Mouse (Mus musculus): ENCODE results near the gene Grm5. TPM values are rescaled to one million over a fixed set of nuclear protein-coding genes. Genes with fewer than 3 reads are reported as not detected.

The Grm5 gene
- polyA plus RNA-seq (2014; fragmentation: Nextera tagmentation; extraction: Ambion mirVana), result 84.4 and 134 TPM in 2 replicates

- H3K4me3 ChIP-seq (ENCODE audit: low read depth, low read length), result peak within 1 kb of the TSS; percentile 46
- whole genome bisulfite sequencing, result 15% methylated on average over 2 of the region's 2 CpGs
- H3K9me3 ChIP-seq (ENCODE audit: control insufficient read depth, low read length), result no peaks in the 10 kb centered on the region
- no peaks in the 10 kb centered on the region for H3K27me3 ChIP-seq (ENCODE audit: control insufficient read depth, insufficient read depth, low read length)
- peak within 1 kb of the TSS; percentile 60 for H3K9ac ChIP-seq (replicated peaks; ENCODE audit: low read depth, low read length)
- H3K4me1 ChIP-seq (ENCODE audit: control insufficient read depth, insufficient read depth, low read length), result no peaks in the 10 kb centered on the region
- H3K36me3 ChIP-seq (ENCODE audit: control insufficient read depth, insufficient read depth, low read length), result no peaks in the 10 kb centered on the region
- peak within 1 kb of the TSS; percentile 63 for H3K4me2 ChIP-seq (ENCODE audit: low read depth, low read length)
- peak; percentile 12; the same call in 1 of the 2 replicates for ATAC-seq (ENCODE audit: low read depth)
- peak within 1 kb of the TSS; percentile 75 for H3K27ac ChIP-seq (ENCODE audit: low read depth, low read length)
These were observed at the start of gene Grm5 for GRCm38 (mm10) chr7:87583868-87584267. Gene Grm5, plus strand, starts transcription at chr7:87584168.

- H3K4me1 ChIP-seq (ENCODE audit: control insufficient read depth, insufficient read depth, low read length), result no peaks in the 10 kb centered on the region
- no peaks in the 10 kb centered on the region for H3K27me3 ChIP-seq (ENCODE audit: control insufficient read depth, insufficient read depth, low read length)
- no peaks in the 10 kb centered on the region for H3K36me3 ChIP-seq (ENCODE audit: control insufficient read depth, insufficient read depth, low read length)
- no peak overlapping the region for H3K27ac ChIP-seq (ENCODE audit: low read depth, low read length)
- no peak overlapping the region for H3K4me3 ChIP-seq (ENCODE audit: low read depth, low read length)
- no peak overlapping the region for H3K4me2 ChIP-seq (ENCODE audit: low read depth, low read length)
- ATAC-seq (ENCODE audit: low read depth), result no peak
- no peaks in the 10 kb centered on the region for H3K9me3 ChIP-seq (ENCODE audit: control insufficient read depth, low read length)
- no peak overlapping the region for H3K9ac ChIP-seq (replicated peaks; ENCODE audit: low read depth, low read length)
These were observed 44.9 kb upstream of the Grm5 start for GRCm38 (mm10) chr7:87539031-87539430.

GRCm38 (mm10) chr7:87565300-87565699 is 18.7 kb upstream of the Grm5 start:
- Histone ChIP-seq H3K4me3 (ENCODE audit: low read depth, low read length) (no peak overlapping the region), H3K27ac (ENCODE audit: low read depth, low read length) (no peak overlapping the region), H3K9me3 (ENCODE audit: control insufficient read depth, low read length) (no peaks in the 10 kb centered on the region), H3K27me3 (ENCODE audit: control insufficient read depth, insufficient read depth, low read length) (no peaks in the 10 kb centered on the region), H3K4me1 (ENCODE audit: control insufficient read depth, insufficient read depth, low read length) (no peaks in the 10 kb centered on the region), H3K36me3 (ENCODE audit: control insufficient read depth, insufficient read depth, low read length) (no peaks in the 10 kb centered on the region), H3K9ac (replicated peaks; ENCODE audit: low read depth, low read length) (no peak overlapping the region), H3K4me2 (ENCODE audit: low read depth, low read length) (no peak overlapping the region)
- ATAC-seq (ENCODE audit: low read depth), result no peak
- WGBS, result 39% methylated on average over 1 of the region's 1 CpGs

GRCm38 (mm10) chr7:87566476-87566875 is 17.5 kb upstream of the Grm5 start:
- H3K27ac ChIP-seq (ENCODE audit: low read depth, low read length), result no peak overlapping the region

GRCm38 (mm10) chr7:87584281-87584701 is 323 bp downstream of the Grm5 start:
- peak overlapping the region; percentile 60 for H3K9ac ChIP-seq (replicated peaks; ENCODE audit: low read depth, low read length)
- no peaks in the 10 kb centered on the region for H3K4me1 ChIP-seq (ENCODE audit: control insufficient read depth, insufficient read depth, low read length)
- peak overlapping the region; percentile 46 for H3K4me3 ChIP-seq (ENCODE audit: low read depth, low read length)
- H3K36me3 ChIP-seq (ENCODE audit: control insufficient read depth, insufficient read depth, low read length), result no peaks in the 10 kb centered on the region
- peak; percentile 96 for ATAC-seq (ENCODE audit: low read depth)
- H3K4me2 ChIP-seq (ENCODE audit: low read depth, low read length), result peak overlapping the region; percentile 63
- no peaks in the 10 kb centered on the region for H3K9me3 ChIP-seq (ENCODE audit: control insufficient read depth, low read length)
- WGBS, result under 1% methylated on average over 28 of the region's 28 CpGs
- peak overlapping the region; percentile 75 for H3K27ac ChIP-seq (ENCODE audit: low read depth, low read length)
- no peaks in the 10 kb centered on the region for H3K27me3 ChIP-seq (ENCODE audit: control insufficient read depth, insufficient read depth, low read length)

More at GRCm38 (mm10) chr7:87566476-87566875, 17.5 kb upstream of the Grm5 start:
- H3K4me2 ChIP-seq (ENCODE audit: low read depth, low read length), result no peak overlapping the region
- H3K9ac ChIP-seq (replicated peaks; ENCODE audit: low read depth, low read length), result no peak overlapping the region
- H3K9me3 ChIP-seq (ENCODE audit: control insufficient read depth, low read length), result no peaks in the 10 kb centered on the region
- no peak overlapping the region for H3K4me3 ChIP-seq (ENCODE audit: low read depth, low read length)
- no peaks in the 10 kb centered on the region for H3K4me1 ChIP-seq (ENCODE audit: control insufficient read depth, insufficient read depth, low read length)
- no peaks in the 10 kb centered on the region for H3K27me3 ChIP-seq (ENCODE audit: control insufficient read depth, insufficient read depth, low read length)
- no peaks in the 10 kb centered on the region for H3K36me3 ChIP-seq (ENCODE audit: control insufficient read depth, insufficient read depth, low read length)
- ATAC-seq (ENCODE audit: low read depth), result no peak

GRCm38 (mm10) chr7:87586271-87586937 is 2.4 kb downstream of the Grm5 start:
- 17% methylated on average over 10 of the region's 10 CpGs for WGBS
- Histone ChIP-seq H3K9me3 (ENCODE audit: control insufficient read depth, low read length) (no peaks in the 10 kb centered on the region), H3K36me3 (ENCODE audit: control insufficient read depth, insufficient read depth, low read length) (no peaks in the 10 kb centered on the region), H3K27me3 (ENCODE audit: control insufficient read depth, insufficient read depth, low read length) (no peaks in the 10 kb centered on the region), H3K27ac (ENCODE audit: low read depth, low read length) (0 out of 2 replicates have a peak overlapping the region, but pooled peaks have one; percentile 34), H3K9ac (replicated peaks; ENCODE audit: low read depth, low read length) (peak overlapping the region; percentile 41; the same call in 1 of the 2 replicates), H3K4me1 (ENCODE audit: control insufficient read depth, insufficient read depth, low read length) (no peaks in the 10 kb centered on the region), H3K4me3 (ENCODE audit: low read depth, low read length) (peak overlapping the region; percentile 46), H3K4me2 (ENCODE audit: low read depth, low read length) (peak overlapping the region; percentile 63)
- peak; percentile 38; the same call in 1 of the 2 replicates for ATAC-seq (ENCODE audit: low read depth)

- WGBS, result 40% methylated on average over 1 of the region's 1 CpGs
- no peak overlapping the region for H3K27ac ChIP-seq (ENCODE audit: low read depth, low read length)
- H3K4me3 ChIP-seq (ENCODE audit: low read depth, low read length), result peak overlapping the region; percentile 46
- no peak for ATAC-seq (ENCODE audit: low read depth)
- H3K9ac ChIP-seq (replicated peaks; ENCODE audit: low read depth, low read length), result no peak overlapping the region
- H3K4me1 ChIP-seq (ENCODE audit: control insufficient read depth, insufficient read depth, low read length), result no peaks in the 10 kb centered on the region
- H3K4me2 ChIP-seq (ENCODE audit: low read depth, low read length), result peak overlapping the region; percentile 63; the same call in 1 of the 2 replicates
- no peaks in the 10 kb centered on the region for H3K9me3 ChIP-seq (ENCODE audit: control insufficient read depth, low read length)
- H3K27me3 ChIP-seq (ENCODE audit: control insufficient read depth, insufficient read depth, low read length), result no peaks in the 10 kb centered on the region
- H3K36me3 ChIP-seq (ENCODE audit: control insufficient read depth, insufficient read depth, low read length), result no peaks in the 10 kb centered on the region
These were observed 4.0 kb downstream of the Grm5 start for GRCm38 (mm10) chr7:87587976-87588375.

- H3K27me3 ChIP-seq (ENCODE audit: control insufficient read depth, insufficient read depth, low read length), result no peaks in the 10 kb centered on the region
- WGBS, result 71% methylated on average over 2 of the region's 2 CpGs
- H3K9ac ChIP-seq (replicated peaks; ENCODE audit: low read depth, low read length), result no peak overlapping the region
- H3K36me3 ChIP-seq (ENCODE audit: control insufficient read depth, insufficient read depth, low read length), result no peaks in the 10 kb centered on the region
- no peaks in the 10 kb centered on the region for H3K9me3 ChIP-seq (ENCODE audit: control insufficient read depth, low read length)
- no peak for ATAC-seq (ENCODE audit: low read depth)
- no peak overlapping the region for H3K4me2 ChIP-seq (ENCODE audit: low read depth, low read length)
- H3K4me3 ChIP-seq (ENCODE audit: low read depth, low read length), result no peak overlapping the region
- H3K27ac ChIP-seq (ENCODE audit: low read depth, low read length), result no peak overlapping the region
- H3K4me1 ChIP-seq (ENCODE audit: control insufficient read depth, insufficient read depth, low read length), result no peaks in the 10 kb centered on the region
These were observed 42.3 kb downstream of the Grm5 start for GRCm38 (mm10) chr7:87626251-87626650.

GRCm38 (mm10) chr7:87635530-87635929 is 51.6 kb downstream of the Grm5 start:
- Histone ChIP-seq H3K4me3 (ENCODE audit: low read depth, low read length) (no peak overlapping the region), H3K9ac (replicated peaks; ENCODE audit: low read depth, low read length) (no peak overlapping the region), H3K36me3 (ENCODE audit: control insufficient read depth, insufficient read depth, low read length) (no peaks in the 10 kb centered on the region), H3K27ac (ENCODE audit: low read depth, low read length) (no peak overlapping the region), H3K27me3 (ENCODE audit: control insufficient read depth, insufficient read depth, low read length) (no peaks in the 10 kb centered on the region), H3K4me2 (ENCODE audit: low read depth, low read length) (no peak overlapping the region), H3K4me1 (ENCODE audit: control insufficient read depth, insufficient read depth, low read length) (no peaks in the 10 kb centered on the region), H3K9me3 (ENCODE audit: control insufficient read depth, low read length) (no peaks in the 10 kb centered on the region)
- 20% methylated on average over 1 of the region's 1 CpGs for WGBS
- 0 out of 2 replicates have a peak, but pooled peaks have one; percentile 56 for ATAC-seq (ENCODE audit: low read depth)

Measured in neural tube, embryonic 14.5 days (tissue).